Mouse (Mus musculus): ENCODE data around the gene Nudcd3.

Gene Nudcd3

GRCm38 (mm10) chr11:6200087-6200569 is at the start of gene Nudcd3:
Gene Nudcd3 (minus strand): TSS chr11:6200415.
- DNase-seq, result peak; percentile 92 to 93

GRCm38 (mm10) chr11:6244707-6245106 is 44.5 kb upstream of the Nudcd3 start:
- DNase-seq, result no peak

GRCm38 (mm10) chr11:6233025-6233424 is 32.8 kb upstream of the Nudcd3 start:
- no peak for DNase-seq

- DNase-seq, result no peak
These were observed 29.8 kb upstream of the Nudcd3 start, which contains the start of gene Npc1l1 for GRCm38 (mm10) chr11:6230012-6230411. Gene Npc1l1 (minus strand): TSS chr11:6230143.

GRCm38 (mm10) chr11:6224541-6225229 is 24.5 kb upstream of the Nudcd3 start:
- DNase-seq, result no peak

GRCm38 (mm10) chr11:6222187-6222586 is 22.0 kb upstream of the Nudcd3 start:
- no peak for DNase-seq

GRCm38 (mm10) chr11:6219967-6220366 is 19.8 kb upstream of the Nudcd3 start:
- no peak for DNase-seq

- DNase-seq, result no peak
These were observed 18.1 kb upstream of the Nudcd3 start for GRCm38 (mm10) chr11:6218189-6218896.

- DNase-seq, result no peak
These were observed 16.6 kb upstream of the Nudcd3 start for GRCm38 (mm10) chr11:6216834-6217233.

- DNase-seq, result no peak
These were observed 7.9 kb upstream of the Nudcd3 start for GRCm38 (mm10) chr11:6208158-6208557.

- DNase-seq, result no peak
These were observed 6.9 kb upstream of the Nudcd3 start for GRCm38 (mm10) chr11:6207090-6207489.

GRCm38 (mm10) chr11:6200570-6200969 is 355 bp upstream of the Nudcd3 start:
- no peak for DNase-seq

GRCm38 (mm10) chr11:6199410-6200086 is 667 bp downstream of the Nudcd3 start, which contains the start of gene A730071L15Rik:
Gene A730071L15Rik (plus strand): TSS chr11:6200029.
- peak in 1 of 2 experiments; percentile 24 for DNase-seq

GRCm38 (mm10) chr11:6198449-6198848 is 1.8 kb downstream of the Nudcd3 start:
- DNase-seq, result no peak

- no peak for DNase-seq
These were observed 3.4 kb downstream of the Nudcd3 start for GRCm38 (mm10) chr11:6196780-6197179.

- peak; percentile 91 to 92 for DNase-seq
These were observed 12.3 kb downstream of the Nudcd3 start for GRCm38 (mm10) chr11:6187878-6188277.

GRCm38 (mm10) chr11:6187399-6187798 is 12.8 kb downstream of the Nudcd3 start:
- DNase-seq, result no peak

- DNase-seq, result no peak
These were observed 15.8 kb downstream of the Nudcd3 start for GRCm38 (mm10) chr11:6184202-6184935.

- no peak for DNase-seq
These were observed 17.0 kb downstream of the Nudcd3 start for GRCm38 (mm10) chr11:6183246-6183645.

GRCm38 (mm10) chr11:6180811-6181399 is 19.3 kb downstream of the Nudcd3 start:
- DNase-seq, result no peak

- no peak for DNase-seq
These were observed 21.0 kb downstream of the Nudcd3 start for GRCm38 (mm10) chr11:6179194-6179593.

- no peak for DNase-seq
These were observed 21.5 kb downstream of the Nudcd3 start for GRCm38 (mm10) chr11:6178673-6179166.

All from lung, postnatal 4 days (tissue).